Mouse (Mus musculus): ENCODE results near the gene Nedd9. TPM values are rescaled to one million over a fixed set of nuclear protein-coding genes. Genes with fewer than 3 reads are reported as not detected.

Gene Nedd9
- polyA plus RNA-seq, 1 experiment: 3.0 TPM

GRCm38 (mm10) chr13:41456292-41457029, 30.7 kb downstream of the Nedd9 start:
- TF ChIP-seq CTCF (IDR thresholded peaks at IDR 0.05; ENCODE audit: low read depth, low read length) (no peak), POLR2A (IDR thresholded peaks at IDR 0.05; ENCODE audit: insufficient read depth, low read length) (no peak), EP300 (IDR thresholded peaks at IDR 0.05; ENCODE audit: insufficient read depth, low read depth, low read length) (no peak)
- H3K27ac ChIP-seq (ENCODE audit: insufficient read depth, low read length): no peak overlapping the region
- H3K36me3 ChIP-seq (ENCODE audit: control insufficient read depth, insufficient read depth, low read length, poor library complexity, severe bottlenecking): no peaks in the 10 kb centered on the region
- H3K4me3 ChIP-seq (ENCODE audit: low read depth, low read length): no peak overlapping the region
- no peaks in the 10 kb centered on the region for H3K9me3 ChIP-seq (replicated peaks; ENCODE audit: control insufficient read depth, insufficient read depth, low read length, poor library complexity, severe bottlenecking)
- H3K27me3 ChIP-seq (ENCODE audit: control insufficient read depth, insufficient read depth, low read length, poor library complexity, severe bottlenecking): no peaks in the 10 kb centered on the region
- H3K9ac ChIP-seq (ENCODE audit: low read depth, poor library complexity, severe bottlenecking): no peak overlapping the region
- no peaks in the 10 kb centered on the region for H3K4me1 ChIP-seq (ENCODE audit: control insufficient read depth, insufficient read depth, low read length)

- no peak overlapping the region for H3K9ac ChIP-seq (ENCODE audit: low read depth, poor library complexity, severe bottlenecking)
- no peaks in the 10 kb centered on the region for H3K4me1 ChIP-seq (ENCODE audit: control insufficient read depth, insufficient read depth, low read length)
- TF ChIP-seq EP300 (IDR thresholded peaks at IDR 0.05; ENCODE audit: insufficient read depth, low read depth, low read length): no peak
- no peak for TF ChIP-seq CTCF (IDR thresholded peaks at IDR 0.05; ENCODE audit: low read depth, low read length)
- no peak for TF ChIP-seq POLR2A (IDR thresholded peaks at IDR 0.05; ENCODE audit: insufficient read depth, low read length)
- H3K36me3 ChIP-seq (ENCODE audit: control insufficient read depth, insufficient read depth, low read length, poor library complexity, severe bottlenecking): no peaks in the 10 kb centered on the region
- no peaks in the 10 kb centered on the region for H3K27me3 ChIP-seq (ENCODE audit: control insufficient read depth, insufficient read depth, low read length, poor library complexity, severe bottlenecking)
- H3K9me3 ChIP-seq (replicated peaks; ENCODE audit: control insufficient read depth, insufficient read depth, low read length, poor library complexity, severe bottlenecking): no peaks in the 10 kb centered on the region
- no peak overlapping the region for H3K27ac ChIP-seq (ENCODE audit: insufficient read depth, low read length)
- H3K4me3 ChIP-seq (ENCODE audit: low read depth, low read length): no peak overlapping the region
Measured at GRCm38 (mm10) chr13:41453227-41454193, 33.7 kb downstream of the Nedd9 start.

GRCm38 (mm10) chr13:41450821-41451220, 36.3 kb downstream of the Nedd9 start:
- no peaks in the 10 kb centered on the region for H3K36me3 ChIP-seq (ENCODE audit: control insufficient read depth, insufficient read depth, low read length, poor library complexity, severe bottlenecking)
- no peaks in the 10 kb centered on the region for H3K4me1 ChIP-seq (ENCODE audit: control insufficient read depth, insufficient read depth, low read length)
- TF ChIP-seq CTCF (IDR thresholded peaks at IDR 0.05; ENCODE audit: low read depth, low read length) (no peak), EP300 (IDR thresholded peaks at IDR 0.05; ENCODE audit: insufficient read depth, low read depth, low read length) (no peak), POLR2A (IDR thresholded peaks at IDR 0.05; ENCODE audit: insufficient read depth, low read length) (no peak)
- no peaks in the 10 kb centered on the region for H3K27me3 ChIP-seq (ENCODE audit: control insufficient read depth, insufficient read depth, low read length, poor library complexity, severe bottlenecking)
- H3K9me3 ChIP-seq (replicated peaks; ENCODE audit: control insufficient read depth, insufficient read depth, low read length, poor library complexity, severe bottlenecking): no peaks in the 10 kb centered on the region
- no peak overlapping the region for H3K27ac ChIP-seq (ENCODE audit: insufficient read depth, low read length)
- H3K9ac ChIP-seq (ENCODE audit: low read depth, poor library complexity, severe bottlenecking): no peak overlapping the region
- no peak overlapping the region for H3K4me3 ChIP-seq (ENCODE audit: low read depth, low read length)

GRCm38 (mm10) chr13:41449211-41449610, 38.0 kb downstream of the Nedd9 start:
- no peaks in the 10 kb centered on the region for H3K36me3 ChIP-seq (ENCODE audit: control insufficient read depth, insufficient read depth, low read length, poor library complexity, severe bottlenecking)
- H3K27ac ChIP-seq (ENCODE audit: insufficient read depth, low read length): no peak overlapping the region
- no peaks in the 10 kb centered on the region for H3K4me1 ChIP-seq (ENCODE audit: control insufficient read depth, insufficient read depth, low read length)
- no peak overlapping the region for H3K9ac ChIP-seq (ENCODE audit: low read depth, poor library complexity, severe bottlenecking)
- TF ChIP-seq POLR2A (IDR thresholded peaks at IDR 0.05; ENCODE audit: insufficient read depth, low read length): no peak
- no peak overlapping the region for H3K4me3 ChIP-seq (ENCODE audit: low read depth, low read length)
- H3K27me3 ChIP-seq (ENCODE audit: control insufficient read depth, insufficient read depth, low read length, poor library complexity, severe bottlenecking): no peaks in the 10 kb centered on the region
- no peaks in the 10 kb centered on the region for H3K9me3 ChIP-seq (replicated peaks; ENCODE audit: control insufficient read depth, insufficient read depth, low read length, poor library complexity, severe bottlenecking)

- H3K9ac ChIP-seq (ENCODE audit: low read depth, poor library complexity, severe bottlenecking): no peak overlapping the region
- H3K4me3 ChIP-seq (ENCODE audit: low read depth, low read length): no peak overlapping the region
- H3K4me1 ChIP-seq (ENCODE audit: control insufficient read depth, insufficient read depth, low read length): no peaks in the 10 kb centered on the region
- no peaks in the 10 kb centered on the region for H3K36me3 ChIP-seq (ENCODE audit: control insufficient read depth, insufficient read depth, low read length, poor library complexity, severe bottlenecking)
- H3K27ac ChIP-seq (ENCODE audit: insufficient read depth, low read length): no peak overlapping the region
- H3K27me3 ChIP-seq (ENCODE audit: control insufficient read depth, insufficient read depth, low read length, poor library complexity, severe bottlenecking): no peaks in the 10 kb centered on the region
- TF ChIP-seq EP300 (IDR thresholded peaks at IDR 0.05; ENCODE audit: insufficient read depth, low read depth, low read length) (no peak), CTCF (IDR thresholded peaks at IDR 0.05; ENCODE audit: low read depth, low read length) (no peak), POLR2A (IDR thresholded peaks at IDR 0.05; ENCODE audit: insufficient read depth, low read length) (no peak)
- H3K9me3 ChIP-seq (replicated peaks; ENCODE audit: control insufficient read depth, insufficient read depth, low read length, poor library complexity, severe bottlenecking): no peaks in the 10 kb centered on the region
Measured at GRCm38 (mm10) chr13:41447209-41447608, 40.0 kb downstream of the Nedd9 start.

GRCm38 (mm10) chr13:41446591-41446990, 40.6 kb downstream of the Nedd9 start:
- H3K4me3 ChIP-seq (ENCODE audit: low read depth, low read length): no peak overlapping the region
- TF ChIP-seq EP300 (IDR thresholded peaks at IDR 0.05; ENCODE audit: insufficient read depth, low read depth, low read length) (no peak), CTCF (IDR thresholded peaks at IDR 0.05; ENCODE audit: low read depth, low read length) (no peak), POLR2A (IDR thresholded peaks at IDR 0.05; ENCODE audit: insufficient read depth, low read length) (no peak)
- H3K27me3 ChIP-seq (ENCODE audit: control insufficient read depth, insufficient read depth, low read length, poor library complexity, severe bottlenecking): no peaks in the 10 kb centered on the region
- H3K27ac ChIP-seq (ENCODE audit: insufficient read depth, low read length): no peak overlapping the region
- no peaks in the 10 kb centered on the region for H3K36me3 ChIP-seq (ENCODE audit: control insufficient read depth, insufficient read depth, low read length, poor library complexity, severe bottlenecking)
- no peaks in the 10 kb centered on the region for H3K4me1 ChIP-seq (ENCODE audit: control insufficient read depth, insufficient read depth, low read length)
- no peak overlapping the region for H3K9ac ChIP-seq (ENCODE audit: low read depth, poor library complexity, severe bottlenecking)
- H3K9me3 ChIP-seq (replicated peaks; ENCODE audit: control insufficient read depth, insufficient read depth, low read length, poor library complexity, severe bottlenecking): no peaks in the 10 kb centered on the region

Data from ES-Bruce4 (cell line).